Mouse (Mus musculus): ENCODE data around the gene Dusp6.

DNA sequence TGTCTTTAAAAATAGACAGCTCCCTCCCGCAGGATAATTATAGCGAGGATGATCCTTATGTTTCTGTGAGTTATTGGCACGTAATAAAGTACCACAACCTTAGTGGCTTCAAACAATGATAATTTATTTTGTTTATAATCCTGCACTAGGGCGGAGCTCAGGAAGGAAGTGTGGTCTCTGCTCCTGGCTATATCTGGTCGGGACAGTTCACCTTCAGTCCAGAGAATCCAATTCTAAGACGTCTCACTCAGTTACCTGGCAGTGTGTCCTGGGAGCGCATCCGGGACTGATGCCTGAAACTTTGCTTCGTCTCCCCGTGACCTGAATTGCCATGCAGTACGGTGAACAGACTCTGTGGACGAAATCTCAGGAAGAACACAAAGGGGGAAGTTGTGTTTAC, 10.0 kb downstream of the Dusp6 start:
- TF ChIP-seq POLR2A (IDR thresholded peaks at IDR 0.05; ENCODE audit: low read depth, low read length) = no peak
- no peak for TF ChIP-seq CTCF (IDR thresholded peaks at IDR 0.05; ENCODE audit: extremely low read depth, insufficient read length, insufficient replicate concordance, low read depth, low read length)
